Mouse (Mus musculus) adrenal gland, postnatal 4 days (tissue): Measurements from ENCODE around the gene Tnfaip8l2. TPM values are rescaled to one million over a fixed set of nuclear protein-coding genes. Genes with fewer than 3 reads are reported as not detected.
"Not testable (repeated sequence)": the region's sequence is repeated elsewhere in the genome, so short reads cannot be mapped to it uniquely, and the experiment has no call there.

Source experiments
- DNase-seq, 2 experiments: peaks; one replicate each; pipeline ENCODE4 v3.0.0; 2021 to 2022; ENCODE audit warnings: low spot score in 2 of 2, mixed read lengths in 2 of 2
- microRNA-seq: library from miRNA; unstranded; fragments of <30 nt; microRNA quantifications from one replicate; pipeline ENCODE4 v1.2.0, GENCODE M21; 2021
- total RNA-seq, 2 experiments: library from RNA; stranded (reverse); gene quantifications; 2 replicates each; pipeline ENCODE4 v1.2.3; 2021

Gene Tnfaip8l2
- total RNA-seq, 2 experiments from 2014 or later, result 2.9 to 3.4 TPM

GRCm38 (mm10) chr3:95121580-95121979, 20.6 kb downstream of the Tnfaip8l2 start:
- DNase-seq, result no peak

DNA sequence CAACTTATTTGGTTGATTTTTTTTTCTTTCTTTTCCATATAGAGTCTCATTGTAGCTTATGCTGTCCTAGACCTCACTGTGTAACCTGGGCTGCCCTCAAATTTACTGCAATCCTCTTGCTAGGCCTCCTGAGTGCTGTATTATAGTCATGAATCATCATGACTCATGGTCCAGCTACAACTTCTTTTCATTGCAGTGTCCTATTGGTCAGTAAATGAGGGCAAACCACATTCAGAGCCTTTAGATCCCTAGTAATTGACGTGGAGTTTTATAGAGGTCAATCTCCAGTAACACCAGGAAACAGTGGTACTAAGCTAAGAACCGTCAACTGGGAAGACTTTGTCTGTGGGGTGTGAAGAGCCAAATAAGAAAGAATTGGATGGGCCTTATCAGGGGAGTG, 24.4 kb downstream of the Tnfaip8l2 start:
- DNase-seq, result no peak

GRCm38 (mm10) chr3:95112760-95113159, 29.4 kb downstream of the Tnfaip8l2 start:
- no peak for DNase-seq

- DNase-seq, result peak; percentile 49 to 79
Measured at GRCm38 (mm10) chr3:95110911-95111726, 31.0 kb downstream of the Tnfaip8l2 start, which contains the start of gene Vps72. Vps72 (plus strand) TSS chr3:95111022.

- DNase-seq, result no peak
Measured at GRCm38 (mm10) chr3:95107898-95108297, 34.3 kb downstream of the Tnfaip8l2 start.

GRCm38 (mm10) chr3:95107308-95107707, 34.9 kb downstream of the Tnfaip8l2 start:
- DNase-seq, result not testable (repeated sequence)

DNA sequence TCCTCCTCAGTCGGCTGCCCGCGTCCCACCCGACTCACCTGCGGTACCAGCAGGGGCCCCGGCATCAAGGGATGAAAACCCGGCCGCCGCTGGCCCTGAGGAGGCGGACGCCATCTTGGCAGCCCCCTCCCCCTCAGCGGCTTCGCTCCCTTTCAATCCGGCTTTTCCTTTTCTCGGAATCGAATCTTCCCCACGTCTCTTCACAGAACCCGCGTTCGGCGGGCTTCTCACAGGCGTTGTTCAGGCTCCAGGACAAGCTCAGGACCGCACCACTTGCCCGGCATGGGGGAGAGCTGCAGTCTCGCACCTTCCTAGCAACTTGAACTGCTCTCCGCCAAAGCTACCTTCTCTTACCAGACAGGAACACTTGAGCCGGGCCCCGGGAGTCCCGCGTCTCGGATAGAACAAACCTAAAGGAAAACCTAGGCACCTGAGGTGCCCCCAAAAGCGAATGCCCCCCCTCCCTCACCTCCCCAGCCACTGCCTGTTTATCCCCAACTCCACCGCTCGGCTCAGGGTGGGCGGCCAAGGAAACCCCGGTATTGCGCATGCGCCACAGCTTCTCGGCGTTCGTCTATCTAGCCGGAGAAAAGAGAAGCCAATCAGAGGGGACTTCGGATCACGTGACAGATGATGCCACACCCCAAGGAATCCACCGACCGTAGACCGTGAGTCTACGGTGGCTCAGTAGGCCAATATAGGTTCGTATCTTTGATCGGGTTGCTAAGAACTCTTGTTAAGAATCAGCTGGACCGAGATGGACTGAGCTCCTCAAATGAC, 35.6 kb downstream of the Tnfaip8l2 start, which contains the start of gene Pip5k1a:
TSS of gene Pip5k1a (minus strand) at position 593 of the 780 bp plus-strand sequence.
- peak; percentile 83 to 95 for DNase-seq

DNA sequence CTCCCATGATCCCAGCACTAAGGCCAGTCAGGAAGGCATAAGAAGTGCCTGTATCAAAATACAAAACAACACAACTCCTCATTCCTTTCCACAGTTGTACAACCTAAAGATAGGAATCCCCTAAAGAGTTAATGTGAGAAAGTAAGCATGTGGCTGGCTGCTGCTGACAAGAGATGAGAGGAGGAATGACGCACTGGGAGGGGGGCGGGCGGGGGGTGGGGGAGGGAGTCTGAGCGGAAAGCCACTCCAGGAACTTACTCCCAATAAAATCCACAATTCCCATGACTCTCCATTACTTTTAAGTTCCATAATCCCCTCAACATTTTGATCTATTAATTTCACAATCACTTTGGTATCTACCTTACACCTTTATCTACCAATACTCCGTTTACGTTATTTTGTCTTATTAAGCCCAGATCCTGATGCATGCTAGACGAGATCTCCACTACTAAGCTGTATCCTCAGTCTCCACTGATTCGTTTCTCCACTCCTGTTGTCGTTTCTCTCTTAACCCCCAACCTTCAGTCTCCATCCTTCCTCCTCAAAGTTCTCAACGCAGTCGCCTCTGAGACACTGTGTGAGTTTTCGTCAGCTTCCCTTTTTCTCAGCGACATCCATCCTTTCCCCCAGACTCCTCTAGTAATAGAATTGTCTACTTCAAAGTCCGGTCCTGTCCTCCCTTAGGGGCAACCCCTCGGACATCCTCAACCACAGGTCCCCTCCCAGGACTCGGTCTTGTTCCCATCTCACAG, 36.4 kb downstream of the Tnfaip8l2 start:
- no peak for DNase-seq

DNA sequence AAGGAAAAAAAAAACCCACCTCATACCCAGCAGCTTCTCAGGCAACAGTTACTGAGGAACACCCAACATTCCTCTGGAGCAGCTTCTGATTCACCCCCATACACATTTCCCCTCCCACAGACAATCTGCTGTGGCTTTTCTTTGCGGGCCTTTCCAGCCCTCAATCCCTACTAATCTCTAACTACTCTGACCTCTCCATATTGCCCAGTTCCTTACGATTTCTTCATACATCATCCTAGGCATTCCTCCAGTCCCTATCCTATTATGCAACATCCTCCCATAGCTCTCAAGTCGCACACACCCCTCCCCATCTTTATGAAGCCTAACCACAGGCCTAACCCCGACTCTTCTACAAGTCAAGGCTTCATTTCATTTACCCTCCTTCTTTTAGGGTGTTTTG, 37.0 kb downstream of the Tnfaip8l2 start:
- no peak for DNase-seq

DNA sequence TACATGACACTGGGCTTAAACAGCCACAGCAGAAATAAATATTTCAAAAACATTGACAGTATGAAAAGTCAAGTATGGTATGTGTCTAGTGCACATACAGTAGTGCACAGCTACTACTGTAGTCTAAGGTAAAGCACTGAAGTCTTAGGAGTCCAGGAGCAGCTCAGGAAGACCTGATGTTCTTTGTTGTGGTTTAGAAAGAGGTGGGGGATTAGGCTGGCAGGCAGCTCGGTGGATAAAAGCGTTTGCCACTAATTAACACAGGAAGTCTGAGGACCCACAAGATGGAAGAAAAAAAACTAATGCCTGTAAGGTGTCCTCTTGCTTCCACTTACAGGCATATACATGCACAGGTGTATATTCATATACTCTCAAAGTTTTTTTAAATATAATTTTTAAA, 41.3 kb downstream of the Tnfaip8l2 start:
- no peak for DNase-seq

Small RNA genes within 50 kb of the gene (microRNA-seq; reads per million reads assigned to microRNA genes)
- gene Mir8099-1, result not detected

Other genes with a start within 250 kb of the Tnfaip8l2 start
- gene Selenbp1, start 209.3 kb downstream of the Tnfaip8l2 start, total RNA-seq, result 10 to 100 TPM; 50.8 to 55.9 TPM
- 10 to 100 TPM; 35.8 to 37.6 TPM for gene Rfx5, start 188.3 kb downstream of the Tnfaip8l2 start, total RNA-seq
- gene Pi4kb, start 167.6 kb downstream of the Tnfaip8l2 start, total RNA-seq, result 10 to 100 TPM; 51.8 to 56.2 TPM
- 10 to 100 TPM; 76.5 to 81.4 TPM for gene Zfp687, start 126.9 kb downstream of the Tnfaip8l2 start, total RNA-seq
- gene Psmd4, start 99.7 kb downstream of the Tnfaip8l2 start, total RNA-seq, result 100 to 1,000 TPM; 243 to 263 TPM
- 10 to 100 TPM; 51.6 to 54.5 TPM for gene Pip5k1a, start 35.4 kb downstream of the Tnfaip8l2 start, total RNA-seq
- 10 to 100 TPM; 89.3 to 93.0 TPM for gene Vps72, start 31.3 kb downstream of the Tnfaip8l2 start, total RNA-seq
- gene Tmod4, start 17.9 kb downstream of the Tnfaip8l2 start, total RNA-seq, result 1 to 10 TPM; 3.7 to 7.8 TPM
- 10 to 100 TPM; 53.4 to 53.9 TPM for gene Scnm1, start 8.3 kb downstream of the Tnfaip8l2 start, total RNA-seq
- 10 to 100 TPM; 10.7 to 11.5 TPM for gene Lysmd1, start 8.3 kb downstream of the Tnfaip8l2 start, total RNA-seq
- 10 to 100 TPM; 15.3 to 15.4 TPM for gene Sema6c, start 18.1 kb upstream of the Tnfaip8l2 start, total RNA-seq
- gene Gabpb2, start 75.6 kb upstream of the Tnfaip8l2 start, total RNA-seq, result 10 to 100 TPM; 33.0 to 35.0 TPM
- gene Cdc42se1, start 86.4 kb upstream of the Tnfaip8l2 start, total RNA-seq, result 10 to 100 TPM; 82.6 to 93.1 TPM
- gene Mllt11, start 89.8 kb upstream of the Tnfaip8l2 start, total RNA-seq, result 10 to 100 TPM; 18.5 to 26.7 TPM
- under 1 TPM; 0.17 to 0.25 TPM for gene Gm128, start 99.2 kb upstream of the Tnfaip8l2 start, total RNA-seq
- under 1 TPM in 1 of 2 experiments, not detected in 1; 0.90 TPM for gene Bnipl, start 108.8 kb upstream of the Tnfaip8l2 start, total RNA-seq
- 100 to 1,000 TPM; 127 to 130 TPM for gene Mindy1, start 139.0 kb upstream of the Tnfaip8l2 start, total RNA-seq
- 10 to 100 TPM; 31.6 to 32.7 TPM for gene Prune1, start 139.7 kb upstream of the Tnfaip8l2 start, total RNA-seq
- 1 to 10 TPM; 1.1 to 1.3 TPM for gene Anxa9, start 164.8 kb upstream of the Tnfaip8l2 start, total RNA-seq
- gene Cers2, start 172.4 kb upstream of the Tnfaip8l2 start, total RNA-seq, result 100 to 1,000 TPM; 145 to 147 TPM
- gene Setdb1, start 214.8 kb upstream of the Tnfaip8l2 start, total RNA-seq, result 10 to 100 TPM; 39.0 to 41.1 TPM